Mouse (Mus musculus): Measurements from ENCODE around the gene Nob1. TPM values are rescaled to one million over a fixed set of nuclear protein-coding genes. Genes with fewer than 3 reads are reported as not detected.

Nob1 gene
- 10 to 100 TPM; 21.5 to 22.0 TPM for total RNA-seq (2021)
- 21.7 and 30.6 TPM in 2 replicates for polyA plus RNA-seq (2012; rRNA removed)
- long read RNA-seq, transcript Nob1-201 (9 exons, 1,658 nt) = major isoform, 20 of 25 reads
- long read RNA-seq, partial matches to known transcripts = 5 of 25 reads
- long read RNA-seq, other reads (novel, unspliced or antisense) = 0 of 25 reads

DNA sequence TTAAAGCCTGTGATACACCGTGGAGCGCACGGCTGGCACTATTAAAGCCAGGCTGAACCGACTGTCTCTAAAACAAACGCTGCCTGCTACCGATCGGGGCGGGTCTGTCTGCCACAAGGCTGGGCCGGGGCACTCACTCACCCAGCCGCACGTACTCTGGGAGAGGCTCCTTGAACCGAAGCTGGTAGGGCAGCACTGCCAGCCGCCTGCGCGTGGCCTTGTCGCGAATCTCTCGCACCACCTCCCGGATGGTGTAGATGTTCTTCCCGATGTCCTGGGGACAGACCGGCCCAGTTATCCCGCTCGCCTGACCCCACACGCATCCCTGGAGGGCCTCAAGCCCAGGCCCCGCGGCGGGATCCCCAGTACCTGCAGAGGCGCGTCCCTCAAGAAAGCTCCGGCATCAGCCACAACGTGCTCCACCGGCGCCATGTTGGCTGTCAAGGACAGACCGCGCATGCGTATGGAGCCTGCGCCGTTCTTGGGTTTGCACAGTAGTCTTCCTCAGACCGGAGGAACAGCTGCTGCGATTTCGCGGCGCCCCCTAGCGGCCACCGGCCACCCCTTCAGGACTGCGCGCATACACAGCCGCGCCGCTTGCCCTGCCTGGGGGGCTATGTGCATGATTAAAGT lies at the start of gene Nob1:
Gene Nob1 (minus strand): TSS at position 455 of the 633 bp plus-strand sequence.
- H3K27ac ChIP-seq = peak within 1 kb of the TSS; percentile 83
- peaks cover 1% of the 10 kb centered on the region; the same call in 1 of the 2 replicates for H3K79me2 ChIP-seq (replicated peaks; ENCODE audit: control insufficient read depth, insufficient read depth, low read length)
- under 1% methylated on average over 50 of the region's 50 CpGs for WGBS
- intact Hi-C loops (cut with DNase I) = loop anchor here (1.0 to 5.0 kb wide), 3 partner anchors 22 to 327 kb away; partner anchors contain the start of genes Nqo1 and Terf2
- no peaks in the 10 kb centered on the region for H3K27me3 ChIP-seq (ENCODE audit: control insufficient read depth, insufficient read depth, low read length)
- H3K4me1 ChIP-seq (ENCODE audit: control insufficient read depth, insufficient read depth, low read length) = peaks cover 3% of the 10 kb centered on the region; the same call in 1 of the 2 replicates
- peak; percentile 96 to 97 for DNase-seq
- peak within 1 kb of the TSS; percentile 83 for H3K4me3 ChIP-seq
- no peaks in the 10 kb centered on the region for H3K36me3 ChIP-seq (ENCODE audit: control insufficient read depth, insufficient read depth, low read length)
- TF ChIP-seq EP300 (IDR thresholded peaks at IDR 0.05; ENCODE audit: insufficient read depth, low read depth, low read length) (peak; percentile 71; the same call in 1 of the 2 replicates), CTCF (IDR thresholded peaks at IDR 0.05) (no peak), POLR2A (IDR thresholded peaks at IDR 0.05; ENCODE audit: insufficient read depth, low read depth, low read length) (peak; percentile 92)
- H3K9ac ChIP-seq (ENCODE audit: low read depth, low read length) = peak within 1 kb of the TSS; percentile 94

GRCm38 (mm10) chr8:107473369-107473768 lies 48.5 kb upstream of the Nob1 start:
- DNase-seq = no peak
- Histone ChIP-seq H3K4me1 (ENCODE audit: control insufficient read depth, insufficient read depth, low read length) (no peaks in the 10 kb centered on the region), H3K79me2 (replicated peaks; ENCODE audit: control insufficient read depth, insufficient read depth, low read length) (no peaks in the 10 kb centered on the region), H3K36me3 (ENCODE audit: control insufficient read depth, insufficient read depth, low read length) (no peaks in the 10 kb centered on the region), H3K9ac (ENCODE audit: low read depth, low read length) (no peak overlapping the region), H3K4me3 (no peak overlapping the region), H3K27ac (no peak overlapping the region), H3K27me3 (ENCODE audit: control insufficient read depth, insufficient read depth, low read length) (no peaks in the 10 kb centered on the region)
- 89% methylated on average over 4 of the region's 4 CpGs for WGBS
- intact Hi-C loops (cut with DNase I) = no loop called here
- TF ChIP-seq POLR2A (IDR thresholded peaks at IDR 0.05; ENCODE audit: insufficient read depth, low read depth, low read length) = no peak

GRCm38 (mm10) chr8:107472403-107473100 lies 47.7 kb upstream of the Nob1 start:
- Histone ChIP-seq H3K4me1 (ENCODE audit: control insufficient read depth, insufficient read depth, low read length) (no peaks in the 10 kb centered on the region), H3K27me3 (ENCODE audit: control insufficient read depth, insufficient read depth, low read length) (no peaks in the 10 kb centered on the region), H3K79me2 (replicated peaks; ENCODE audit: control insufficient read depth, insufficient read depth, low read length) (no peaks in the 10 kb centered on the region), H3K36me3 (ENCODE audit: control insufficient read depth, insufficient read depth, low read length) (no peaks in the 10 kb centered on the region), H3K4me3 (no peak overlapping the region), H3K9ac (ENCODE audit: low read depth, low read length) (no peak overlapping the region), H3K27ac (no peak overlapping the region)
- 35% methylated on average over 10 of the region's 10 CpGs for WGBS
- DNase-seq = no peak
- TF ChIP-seq POLR2A (IDR thresholded peaks at IDR 0.05; ENCODE audit: insufficient read depth, low read depth, low read length) (no peak), EP300 (IDR thresholded peaks at IDR 0.05; ENCODE audit: insufficient read depth, low read depth, low read length) (no peak), CTCF (IDR thresholded peaks at IDR 0.05) (no peak)
- intact Hi-C loops (cut with DNase I) = no loop called here

GRCm38 (mm10) chr8:107470302-107470701 lies 45.5 kb upstream of the Nob1 start:
- intact Hi-C loops (cut with DNase I) = no loop called here

DNA sequence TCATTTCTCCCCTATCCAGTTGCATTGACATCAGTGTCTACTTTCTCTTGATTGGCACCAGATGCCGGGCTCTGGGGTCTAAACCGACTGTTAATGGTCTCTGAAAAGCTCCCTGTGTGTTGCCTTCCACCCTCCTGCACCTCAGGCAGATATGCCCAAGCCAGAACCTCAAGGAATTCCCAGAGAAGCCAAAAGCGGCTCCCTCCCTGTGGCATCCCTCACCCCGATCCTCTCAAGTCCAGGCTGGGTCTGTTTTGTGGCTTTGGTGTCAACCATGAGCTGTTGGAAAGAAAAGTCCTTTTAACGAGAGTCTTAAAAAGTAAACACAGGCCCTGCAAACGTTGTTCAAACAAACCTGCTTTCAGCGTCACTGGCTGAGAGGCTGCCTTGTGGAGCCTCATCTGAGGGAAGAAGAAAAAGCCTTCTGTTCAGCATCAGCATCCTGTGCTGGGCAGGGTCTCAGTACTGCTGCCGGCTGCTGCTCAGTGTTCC lies 44.0 kb upstream of the Nob1 start:
- Histone ChIP-seq H3K79me2 (replicated peaks; ENCODE audit: control insufficient read depth, insufficient read depth, low read length) (no peaks in the 10 kb centered on the region), H3K4me3 (no peak overlapping the region), H3K27me3 (ENCODE audit: control insufficient read depth, insufficient read depth, low read length) (no peaks in the 10 kb centered on the region), H3K27ac (no peak overlapping the region), H3K36me3 (ENCODE audit: control insufficient read depth, insufficient read depth, low read length) (no peaks in the 10 kb centered on the region), H3K4me1 (ENCODE audit: control insufficient read depth, insufficient read depth, low read length) (no peaks in the 10 kb centered on the region), H3K9ac (ENCODE audit: low read depth, low read length) (no peak overlapping the region)
- WGBS = 78% methylated on average over 8 of the region's 8 CpGs
- TF ChIP-seq POLR2A (IDR thresholded peaks at IDR 0.05; ENCODE audit: insufficient read depth, low read depth, low read length) (no peak), CTCF (IDR thresholded peaks at IDR 0.05) (no peak), EP300 (IDR thresholded peaks at IDR 0.05; ENCODE audit: insufficient read depth, low read depth, low read length) (no peak)
- no peak for DNase-seq
- intact Hi-C loops (cut with DNase I) = no loop called here

More at GRCm38 (mm10) chr8:107470302-107470701, 45.5 kb upstream of the Nob1 start:
- DNase-seq = no peak
- Histone ChIP-seq H3K9ac (ENCODE audit: low read depth, low read length) (no peak overlapping the region), H3K27me3 (ENCODE audit: control insufficient read depth, insufficient read depth, low read length) (no peaks in the 10 kb centered on the region), H3K27ac (no peak overlapping the region), H3K4me3 (no peak overlapping the region), H3K79me2 (replicated peaks; ENCODE audit: control insufficient read depth, insufficient read depth, low read length) (no peaks in the 10 kb centered on the region), H3K4me1 (ENCODE audit: control insufficient read depth, insufficient read depth, low read length) (no peaks in the 10 kb centered on the region), H3K36me3 (ENCODE audit: control insufficient read depth, insufficient read depth, low read length) (no peaks in the 10 kb centered on the region)
- WGBS = 78% methylated on average over 5 of the region's 5 CpGs
- no peak for TF ChIP-seq CTCF (IDR thresholded peaks at IDR 0.05)
- TF ChIP-seq EP300 (IDR thresholded peaks at IDR 0.05; ENCODE audit: insufficient read depth, low read depth, low read length) = no peak
- no peak for TF ChIP-seq POLR2A (IDR thresholded peaks at IDR 0.05; ENCODE audit: insufficient read depth, low read depth, low read length)
